Mouse (Mus musculus) Muller cell, postnatal 12 days (primary cell): ENCODE data around the gene Csgalnact2.

Experiments
- DNase-seq: peaks from one replicate; pipeline ENCODE4 v3.0.0-alpha.2; 2015; ENCODE audit errors: inconsistent ontology term

Gene Csgalnact2

DNA sequence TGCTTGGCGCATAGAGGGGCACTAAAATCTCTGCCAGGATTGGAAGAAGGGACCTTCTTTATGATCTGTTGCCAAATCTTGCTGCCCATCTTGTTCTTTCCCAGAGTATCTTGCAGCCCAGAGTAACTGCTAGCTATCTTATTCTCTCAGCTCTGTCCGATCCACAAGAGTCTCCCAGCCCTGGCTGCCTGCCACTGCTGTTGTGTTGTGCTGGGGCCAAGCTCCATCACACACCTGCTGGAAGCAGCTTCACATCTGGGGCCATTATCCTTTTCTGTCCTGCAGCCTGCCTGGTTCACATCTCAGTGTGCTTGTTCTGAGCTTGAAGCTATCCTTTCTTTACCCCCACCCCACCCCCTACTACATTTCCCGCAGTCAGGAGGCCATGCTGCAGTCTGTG lies 62.7 kb downstream of the Csgalnact2 start:
- no peak for DNase-seq

GRCm38 (mm10) chr6:118074151-118074550 lies 64.8 kb downstream of the Csgalnact2 start:
- DNase-seq, result no peak

DNA sequence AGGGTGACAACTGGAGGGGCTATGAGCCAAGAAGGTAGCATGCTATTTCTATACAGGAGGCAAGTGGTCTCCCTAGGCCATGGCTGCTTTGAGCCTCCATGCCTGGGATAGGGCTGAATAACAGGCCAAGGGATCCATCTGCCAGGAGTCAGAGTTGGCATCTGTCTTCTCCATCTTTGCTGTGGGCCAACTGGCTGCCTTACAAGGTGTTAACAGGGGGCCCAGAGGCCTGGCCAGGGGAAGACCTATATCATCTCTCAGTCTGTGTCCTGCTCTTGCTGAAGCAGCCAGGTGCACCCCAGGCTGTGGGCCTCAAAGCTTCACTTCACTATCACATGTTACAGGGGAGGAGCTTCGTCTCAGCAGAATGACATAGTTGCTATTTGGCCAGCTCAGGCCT lies 66.8 kb downstream of the Csgalnact2 start:
- no peak for DNase-seq

- DNase-seq, result no peak
These were observed 67.5 kb downstream of the Csgalnact2 start for GRCm38 (mm10) chr6:118071416-118071815.

GRCm38 (mm10) chr6:118071013-118071350 lies 68.0 kb downstream of the Csgalnact2 start:
- DNase-seq, result no peak

DNA sequence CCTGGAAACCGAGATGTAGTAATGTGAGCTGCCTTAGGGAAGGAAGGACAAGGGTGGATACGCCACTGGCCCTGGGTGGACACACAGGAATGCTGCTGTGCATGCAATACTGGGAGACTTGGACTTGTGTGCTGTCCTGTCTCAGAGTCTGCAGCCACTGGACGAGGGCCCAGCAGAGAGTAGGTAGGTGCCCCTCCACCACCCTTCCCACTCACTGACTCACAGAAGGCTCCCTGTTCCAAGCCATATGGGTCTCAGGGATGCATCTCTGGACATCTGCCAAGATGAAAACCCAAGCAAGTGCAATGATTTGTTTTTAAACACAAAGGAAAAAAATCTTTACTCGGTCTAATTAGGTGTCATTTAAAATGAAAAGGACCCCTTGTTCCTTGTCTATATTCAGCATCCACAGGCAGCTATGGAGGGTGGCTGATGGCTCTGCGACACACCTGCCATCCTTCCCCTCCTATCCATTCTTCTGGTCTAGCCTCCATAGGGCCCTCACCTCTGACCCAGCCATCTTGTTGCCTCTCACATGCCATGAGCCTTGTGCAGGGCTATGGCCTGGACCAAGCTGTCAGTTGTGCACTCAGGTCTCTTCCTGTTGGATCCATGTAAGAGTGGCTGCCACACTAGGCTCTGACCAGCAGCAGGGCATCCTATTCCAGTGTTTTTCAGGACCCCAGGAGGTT lies 68.5 kb downstream of the Csgalnact2 start:
- peak; percentile 60 for DNase-seq

- DNase-seq, result no peak
These were observed 71.2 kb downstream of the Csgalnact2 start for GRCm38 (mm10) chr6:118067720-118068119.

- DNase-seq, result peak; percentile 68
These were observed 72.5 kb downstream of the Csgalnact2 start for GRCm38 (mm10) chr6:118066199-118067081.

GRCm38 (mm10) chr6:118065837-118066198 lies 73.1 kb downstream of the Csgalnact2 start:
- DNase-seq, result peak; percentile 20

GRCm38 (mm10) chr6:118064968-118065530 lies 73.9 kb downstream of the Csgalnact2 start:
- DNase-seq, result peak; percentile 24

GRCm38 (mm10) chr6:118063266-118063665 lies 75.7 kb downstream of the Csgalnact2 start:
- no peak for DNase-seq

DNA sequence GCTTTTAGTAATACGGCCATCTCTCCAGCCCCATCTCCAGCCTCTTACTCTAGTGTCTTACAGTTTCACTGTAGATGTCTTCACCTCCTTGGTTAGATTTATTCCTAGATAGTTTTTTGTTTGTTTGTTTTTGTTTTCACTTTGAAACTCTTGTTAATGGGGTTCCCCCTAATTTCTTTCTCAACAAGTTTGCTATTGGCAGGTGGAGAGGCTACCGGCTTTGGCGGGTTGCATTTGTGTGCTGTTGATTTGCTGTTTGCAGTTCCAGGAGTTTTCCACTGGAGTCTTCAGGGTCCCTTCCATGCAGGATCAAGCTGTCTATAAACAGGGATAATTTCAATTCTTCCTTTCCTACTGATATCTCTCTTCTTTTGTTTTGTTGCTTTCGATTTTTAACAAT lies 77.7 kb downstream of the Csgalnact2 start:
- no peak for DNase-seq
